Mouse (Mus musculus) heart, adult 2 months (tissue): ENCODE data around the gene Eci3. TPM values are rescaled to one million over a fixed set of nuclear protein-coding genes. Genes with fewer than 3 reads are reported as not detected.
"Not testable (repeated sequence)": the region's sequence is repeated elsewhere in the genome, so short reads cannot be mapped to it uniquely, and the experiment has no call there.

Source experiments
- DNase-seq, 2 experiments: peaks; one replicate each; pipeline ENCODE4 v3.0.0; 2021
- H3K27ac ChIP-seq: fragments of 200-600 bp; 2 replicates; pipeline ENCODE4 v1.8.1; 2022
- H3K27me3 ChIP-seq: fragments of 200-500 bp; 2 replicates; pipeline ENCODE4 v1.6.1; 2012; ENCODE audit warnings: mild to moderate bottlenecking, low read length, inconsistent platforms, mixed read lengths; ENCODE audit not compliant: control insufficient read depth, insufficient read depth
- H3K36me3 ChIP-seq: fragments of 200-500 bp; 2 replicates; pipeline ENCODE4 v1.6.1; 2012; ENCODE audit warnings: low read length, inconsistent platforms; ENCODE audit not compliant: control insufficient read depth, insufficient read depth
- H3K4me1 ChIP-seq: fragments of 200-500 bp; 2 replicates; pipeline ENCODE4 v1.6.1; 2011; ENCODE audit warnings: low read length; ENCODE audit not compliant: control insufficient read depth, insufficient read depth
- H3K4me3 ChIP-seq: fragments of 200-600 bp; 2 replicates; pipeline ENCODE4 v1.8.1; 2022
- H3K79me2 ChIP-seq: fragments of 200-500 bp; replicated peaks from 2 replicates; pipeline ENCODE4 v1.6.1; 2012; ENCODE audit warnings: mild to moderate bottlenecking, inconsistent platforms, low read length, moderate library complexity, mixed read lengths; ENCODE audit not compliant: control insufficient read depth, insufficient read depth
- H3K9ac ChIP-seq: fragments of 200-500 bp; 2 replicates; pipeline ENCODE4 v1.6.1; 2012; ENCODE audit warnings: low read depth, mild to moderate bottlenecking, control low read depth, inconsistent platforms, low read length, mixed read lengths
- CTCF ChIP-seq: fragments of 200-600 bp; IDR thresholded peaks from 2 replicates; pipeline ENCODE4 v1.8.1; 2022; ENCODE audit warnings: antibody characterized with exemption, mild to moderate bottlenecking, moderate library complexity
- EP300 ChIP-seq: fragments of 200-500 bp; IDR thresholded peaks from 2 replicates; pipeline ENCODE4 v1.6.1; 2011; ENCODE audit warnings: low read depth, low read length, control low read depth; ENCODE audit not compliant: insufficient read depth
- POLR2A ChIP-seq: fragments of 200-500 bp; IDR thresholded peaks from 2 replicates; pipeline ENCODE4 v1.6.1; 2011; ENCODE audit warnings: mild to moderate bottlenecking, low read depth, low read length, control low read depth; ENCODE audit not compliant: insufficient read depth
- WGBS: fragments of 180-500 bp; shearing (Covaris S2); methylation state at CpG from one replicate; pipeline ENCODE4 v1.1.7; 2018; 5-methylcytosine and 5-hydroxymethylcytosine counted together
- intact Hi-C: fragments of 180-260 bp; cut with DNase I; formaldehyde crosslinking; loops from one replicate; pipeline ENCODE4 v1.15.1; 2025
- polyA plus RNA-seq: library from polyadenylated mRNA; depleted of rRNA; stranded (reverse); fragments of >200 nt; gene quantifications from 2 replicates; pipeline ENCODE4 v1.2.3, GENCODE M21; 2012
- total RNA-seq, 2 experiments: library from RNA; stranded (reverse); gene quantifications; 2 replicates each; pipeline ENCODE4 v1.2.3; 2021

Gene Eci3
- total and polyA plus RNA-seq, 3 experiments: 0.12 to 2.5 (median 2.3) TPM

- WGBS: 48% methylated on average over 4 of the region's 4 CpGs
- intact Hi-C loops: no loop called here
- Histone ChIP-seq H3K27ac (no peak overlapping the region), H3K36me3 (peaks cover 17% of the 10 kb centered on the region), H3K27me3 (no peaks in the 10 kb centered on the region), H3K4me1 (peaks cover 5% of the 10 kb centered on the region), H3K9ac (no peak overlapping the region), H3K4me3 (no peak overlapping the region), H3K79me2 (no peaks in the 10 kb centered on the region)
- no peak for DNase-seq
- TF ChIP-seq POLR2A (no peak), EP300 (no peak), CTCF (no peak)
Measured at GRCm38 (mm10) chr13:34991581-34992273, 28.1 kb upstream of the Eci3 start.

- H3K4me1 ChIP-seq, H3K27me3 ChIP-seq, H3K9ac ChIP-seq, H3K4me3 ChIP-seq, DNase-seq, H3K27ac ChIP-seq, H3K36me3 ChIP-seq, H3K79me2 ChIP-seq, intact Hi-C loops: not testable (repeated sequence)
- WGBS: 100% methylated on average over 1 of the region's 1 CpGs
Measured at GRCm38 (mm10) chr13:34983479-34983878, 19.9 kb upstream of the Eci3 start.

GRCm38 (mm10) chr13:34978635-34979034, 15.0 kb upstream of the Eci3 start:
- H3K4me1 ChIP-seq, H3K9ac ChIP-seq, H3K79me2 ChIP-seq, H3K4me3 ChIP-seq, H3K36me3 ChIP-seq, DNase-seq, H3K27ac ChIP-seq, H3K27me3 ChIP-seq: not testable (repeated sequence)
- 81% methylated on average over 5 of the region's 5 CpGs for WGBS
- intact Hi-C loops: loop anchor here (10.0 kb wide), 2 partner anchors 46 to 74 kb away; partner anchors contain the start of gene Eci2

- H3K4me1 ChIP-seq: no peaks in the 10 kb centered on the region
- H3K79me2 ChIP-seq: no peaks in the 10 kb centered on the region
- WGBS: 96% methylated on average over 3 of the region's 3 CpGs
- H3K27ac ChIP-seq: no peak overlapping the region
- H3K27me3 ChIP-seq: no peaks in the 10 kb centered on the region
- intact Hi-C loops: loop anchor here (10.0 kb wide), 2 partner anchors 47 to 73 kb away; partner anchors contain the start of gene Eci2
- TF ChIP-seq POLR2A (no peak), CTCF (no peak), EP300 (no peak)
- peaks cover 6% of the 10 kb centered on the region for H3K36me3 ChIP-seq
- no peak for DNase-seq
- no peak overlapping the region for H3K9ac ChIP-seq
- H3K4me3 ChIP-seq: no peak overlapping the region
Measured at GRCm38 (mm10) chr13:34977410-34977809, 13.8 kb upstream of the Eci3 start.

- intact Hi-C loops: loop anchor here (10.0 kb wide), 2 partner anchors 49 to 71 kb away; partner anchors contain the start of gene Eci2
- TF ChIP-seq EP300 (no peak), CTCF (no peak)
- no peak overlapping the region for H3K9ac ChIP-seq
- no peak overlapping the region for H3K4me3 ChIP-seq
- no peak overlapping the region for H3K27ac ChIP-seq
- DNase-seq: no peak
- no peaks in the 10 kb centered on the region for H3K4me1 ChIP-seq
- peaks cover 6% of the 10 kb centered on the region for H3K36me3 ChIP-seq
- H3K79me2 ChIP-seq: no peaks in the 10 kb centered on the region
- 77% methylated on average over 4 of the region's 4 CpGs for WGBS
- H3K27me3 ChIP-seq: no peaks in the 10 kb centered on the region
Measured at GRCm38 (mm10) chr13:34976116-34976515, 12.5 kb upstream of the Eci3 start.

GRCm38 (mm10) chr13:34973770-34974169, 10.2 kb upstream of the Eci3 start:
- H3K27me3 ChIP-seq: no peaks in the 10 kb centered on the region
- intact Hi-C loops: loop anchor here (2.0 to 10.0 kb wide), 4 partner anchors 51 to 786 kb away; partner anchors contain the start of gene Eci2
- no peak overlapping the region for H3K9ac ChIP-seq
- H3K4me1 ChIP-seq: no peaks in the 10 kb centered on the region
- H3K27ac ChIP-seq: no peak overlapping the region
- no peak for DNase-seq
- peaks cover 2% of the 10 kb centered on the region for H3K36me3 ChIP-seq
- no peak for TF ChIP-seq POLR2A
- H3K4me3 ChIP-seq: no peak overlapping the region
- no peaks in the 10 kb centered on the region for H3K79me2 ChIP-seq
- WGBS: 17% methylated on average over 1 of the region's 1 CpGs
